Mouse (Mus musculus): ENCODE measurements around the gene Mttp. TPM values are rescaled to one million over a fixed set of nuclear protein-coding genes. Genes with fewer than 3 reads are reported as not detected.

The Mttp gene
- polyA plus RNA-seq, 1 experiment = 1.2 TPM

DNA sequence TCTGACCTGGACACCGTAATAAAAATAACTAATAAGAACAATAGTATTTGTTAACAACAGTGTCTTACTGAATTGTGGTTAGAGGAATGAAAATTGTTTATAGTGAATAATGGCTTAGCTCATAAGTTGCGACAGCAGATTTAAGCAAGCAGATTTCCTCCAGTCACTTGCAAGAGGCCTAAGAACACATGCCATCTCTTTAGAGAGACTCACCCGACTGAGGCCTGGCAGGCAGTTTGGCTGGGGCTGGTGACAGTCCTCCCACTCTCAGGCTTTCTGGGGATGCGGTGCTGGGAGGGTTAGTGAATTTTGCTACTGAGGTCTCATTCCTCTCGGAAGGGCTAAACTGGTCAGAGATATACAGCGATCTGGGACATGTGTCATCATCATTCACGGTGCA lies 38.6 kb upstream of the Mttp start:
- TF ChIP-seq MYOG (IDR thresholded peaks at IDR 0.05; ENCODE audit: control insufficient read depth, extremely low read depth, insufficient read length) = no peak
- TF ChIP-seq CTCF (IDR thresholded peaks at IDR 0.05; ENCODE audit: control insufficient read depth, insufficient read depth, insufficient read length) = no peak
- TF ChIP-seq USF1 (IDR thresholded peaks at IDR 0.05; ENCODE audit: low read depth) = no peak
- TF ChIP-seq FOSL1 (IDR thresholded peaks at IDR 0.05; ENCODE audit: insufficient read depth, low read length, poor library complexity, severe bottlenecking) = no peak
- no peak for TF ChIP-seq CEBPB (IDR thresholded peaks at IDR 0.05; ENCODE audit: low read depth)
- TF ChIP-seq MAX (IDR thresholded peaks at IDR 0.05) = no peak
- TF ChIP-seq MYOD1 (IDR thresholded peaks at IDR 0.05; ENCODE audit: control insufficient read depth, insufficient read length, low read depth) = no peak
- no peaks in the 10 kb centered on the region for H3K79me3 ChIP-seq (ENCODE audit: low read depth)
- H3K4me3 ChIP-seq (ENCODE audit: insufficient read depth, poor library complexity, severe bottlenecking) = no peak overlapping the region
- H3ac ChIP-seq (ENCODE audit: control insufficient read depth, insufficient read length, low read depth) = no peak overlapping the region
- H3K36me3 ChIP-seq (ENCODE audit: control insufficient read depth, insufficient read depth) = no peaks in the 10 kb centered on the region
- no peaks in the 10 kb centered on the region for H3K27me3 ChIP-seq (ENCODE audit: control insufficient read depth, insufficient read depth, insufficient read length)
- no peaks in the 10 kb centered on the region for H3K79me2 ChIP-seq (ENCODE audit: control insufficient read depth, insufficient read depth)

DNA sequence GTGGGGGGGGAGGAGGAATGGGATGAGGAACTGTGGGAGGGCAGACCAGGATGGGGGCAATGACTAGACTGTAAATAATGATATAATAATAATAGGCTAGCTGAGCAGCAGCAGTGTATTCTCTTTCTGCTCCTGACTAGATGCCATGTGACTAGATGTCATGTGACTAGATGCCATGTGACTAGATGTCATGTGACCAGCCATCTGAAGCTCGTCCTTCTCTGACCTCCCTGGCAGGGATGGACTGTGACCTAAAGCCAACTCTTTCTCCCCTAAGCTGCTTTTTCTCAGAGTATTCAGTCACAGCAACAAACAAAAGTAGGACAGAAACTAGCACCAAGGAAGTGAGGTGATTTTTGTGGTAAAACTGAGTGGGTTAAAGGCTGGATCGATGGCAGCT lies 37.3 kb upstream of the Mttp start:
- TF ChIP-seq USF1 (IDR thresholded peaks at IDR 0.05; ENCODE audit: low read depth) (peak; percentile 80), FOSL1 (IDR thresholded peaks at IDR 0.05; ENCODE audit: insufficient read depth, low read length, poor library complexity, severe bottlenecking) (no peak), CEBPB (IDR thresholded peaks at IDR 0.05; ENCODE audit: low read depth) (no peak), MYOD1 (IDR thresholded peaks at IDR 0.05; ENCODE audit: control insufficient read depth, insufficient read length, low read depth) (no peak), CTCF (IDR thresholded peaks at IDR 0.05; ENCODE audit: control insufficient read depth, insufficient read depth, insufficient read length) (no peak), MAX (IDR thresholded peaks at IDR 0.05) (no peak), MYOG (IDR thresholded peaks at IDR 0.05; ENCODE audit: control insufficient read depth, extremely low read depth, insufficient read length) (no peak)
- Histone ChIP-seq H3K27me3 (ENCODE audit: control insufficient read depth, insufficient read depth, insufficient read length) (no peaks in the 10 kb centered on the region), H3K36me3 (ENCODE audit: control insufficient read depth, insufficient read depth) (no peaks in the 10 kb centered on the region), H3K4me3 (ENCODE audit: insufficient read depth, poor library complexity, severe bottlenecking) (no peak overlapping the region), H3K79me2 (ENCODE audit: control insufficient read depth, insufficient read depth) (no peaks in the 10 kb centered on the region), H3ac (ENCODE audit: control insufficient read depth, insufficient read length, low read depth) (no peak overlapping the region), H3K79me3 (ENCODE audit: low read depth) (no peaks in the 10 kb centered on the region)

DNA sequence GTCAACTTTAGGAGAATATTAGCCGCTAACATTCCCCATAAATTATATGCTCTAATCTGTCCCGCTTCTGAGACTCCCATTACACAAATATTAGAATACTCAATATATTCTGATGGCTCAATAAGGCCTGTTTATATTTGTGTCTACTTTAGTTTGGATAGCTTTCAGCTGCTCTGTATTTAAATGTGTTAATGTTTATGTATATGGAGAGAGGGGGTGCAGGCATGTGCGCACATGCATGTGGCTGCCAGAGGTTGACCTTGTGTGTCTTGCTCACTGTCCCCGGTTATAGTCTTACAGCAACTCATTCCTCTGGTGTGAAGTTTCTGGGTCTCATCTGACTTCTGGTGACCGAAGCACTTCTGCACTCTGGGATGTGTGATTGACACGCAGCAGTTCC lies 30.8 kb upstream of the Mttp start:
- Histone ChIP-seq H3K36me3 (ENCODE audit: control insufficient read depth, insufficient read depth) (no peaks in the 10 kb centered on the region), H3K79me3 (ENCODE audit: low read depth) (no peaks in the 10 kb centered on the region), H3K27me3 (ENCODE audit: control insufficient read depth, insufficient read depth, insufficient read length) (no peaks in the 10 kb centered on the region), H3K4me3 (ENCODE audit: insufficient read depth, poor library complexity, severe bottlenecking) (no peak overlapping the region), H3ac (ENCODE audit: control insufficient read depth, insufficient read length, low read depth) (no peak overlapping the region), H3K79me2 (ENCODE audit: control insufficient read depth, insufficient read depth) (no peaks in the 10 kb centered on the region)
- no peak for TF ChIP-seq FOSL1 (IDR thresholded peaks at IDR 0.05; ENCODE audit: insufficient read depth, low read length, poor library complexity, severe bottlenecking)
- TF ChIP-seq MYOD1 (IDR thresholded peaks at IDR 0.05; ENCODE audit: control insufficient read depth, insufficient read length, low read depth) = no peak
- TF ChIP-seq CEBPB (IDR thresholded peaks at IDR 0.05; ENCODE audit: low read depth) = no peak
- no peak for TF ChIP-seq USF1 (IDR thresholded peaks at IDR 0.05; ENCODE audit: low read depth)
- no peak for TF ChIP-seq MAX (IDR thresholded peaks at IDR 0.05)
- TF ChIP-seq CTCF (IDR thresholded peaks at IDR 0.05; ENCODE audit: control insufficient read depth, insufficient read depth, insufficient read length) = no peak
- TF ChIP-seq MYOG (IDR thresholded peaks at IDR 0.05; ENCODE audit: control insufficient read depth, extremely low read depth, insufficient read length) = no peak

DNA sequence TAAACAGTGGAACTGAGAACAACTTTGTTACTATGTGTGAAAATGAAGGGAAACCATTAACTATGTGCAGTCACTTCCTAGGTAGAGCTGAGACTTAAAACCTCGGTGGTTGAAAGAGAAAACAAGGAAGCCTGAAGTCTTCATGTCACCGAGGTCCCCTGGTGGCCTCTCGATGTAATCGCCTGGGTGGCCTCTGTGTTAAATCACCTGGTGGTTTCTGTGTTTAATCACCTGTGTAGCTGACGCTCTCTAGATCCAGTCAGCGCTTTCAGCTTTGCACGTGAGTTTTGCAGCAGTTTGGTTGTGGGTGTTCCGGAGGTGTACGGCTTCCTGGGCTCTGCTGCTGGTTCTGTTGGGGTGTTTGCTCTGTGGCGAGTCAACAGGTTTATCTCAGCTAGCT lies 28.5 kb upstream of the Mttp start:
- no peak for TF ChIP-seq CTCF (IDR thresholded peaks at IDR 0.05; ENCODE audit: control insufficient read depth, insufficient read depth, insufficient read length)
- no peak for TF ChIP-seq MYOD1 (IDR thresholded peaks at IDR 0.05; ENCODE audit: control insufficient read depth, insufficient read length, low read depth)
- TF ChIP-seq CEBPB (IDR thresholded peaks at IDR 0.05; ENCODE audit: low read depth) = no peak
- no peak for TF ChIP-seq USF1 (IDR thresholded peaks at IDR 0.05; ENCODE audit: low read depth)
- no peak for TF ChIP-seq MAX (IDR thresholded peaks at IDR 0.05)
- TF ChIP-seq MYOG (IDR thresholded peaks at IDR 0.05; ENCODE audit: control insufficient read depth, extremely low read depth, insufficient read length) = no peak
- TF ChIP-seq FOSL1 (IDR thresholded peaks at IDR 0.05; ENCODE audit: insufficient read depth, low read length, poor library complexity, severe bottlenecking) = no peak
- Histone ChIP-seq H3ac (ENCODE audit: control insufficient read depth, insufficient read length, low read depth) (no peak overlapping the region), H3K79me2 (ENCODE audit: control insufficient read depth, insufficient read depth) (no peaks in the 10 kb centered on the region), H3K4me3 (ENCODE audit: insufficient read depth, poor library complexity, severe bottlenecking) (no peak overlapping the region), H3K79me3 (ENCODE audit: low read depth) (no peaks in the 10 kb centered on the region), H3K27me3 (ENCODE audit: control insufficient read depth, insufficient read depth, insufficient read length) (no peaks in the 10 kb centered on the region), H3K36me3 (ENCODE audit: control insufficient read depth, insufficient read depth) (no peaks in the 10 kb centered on the region)

DNA sequence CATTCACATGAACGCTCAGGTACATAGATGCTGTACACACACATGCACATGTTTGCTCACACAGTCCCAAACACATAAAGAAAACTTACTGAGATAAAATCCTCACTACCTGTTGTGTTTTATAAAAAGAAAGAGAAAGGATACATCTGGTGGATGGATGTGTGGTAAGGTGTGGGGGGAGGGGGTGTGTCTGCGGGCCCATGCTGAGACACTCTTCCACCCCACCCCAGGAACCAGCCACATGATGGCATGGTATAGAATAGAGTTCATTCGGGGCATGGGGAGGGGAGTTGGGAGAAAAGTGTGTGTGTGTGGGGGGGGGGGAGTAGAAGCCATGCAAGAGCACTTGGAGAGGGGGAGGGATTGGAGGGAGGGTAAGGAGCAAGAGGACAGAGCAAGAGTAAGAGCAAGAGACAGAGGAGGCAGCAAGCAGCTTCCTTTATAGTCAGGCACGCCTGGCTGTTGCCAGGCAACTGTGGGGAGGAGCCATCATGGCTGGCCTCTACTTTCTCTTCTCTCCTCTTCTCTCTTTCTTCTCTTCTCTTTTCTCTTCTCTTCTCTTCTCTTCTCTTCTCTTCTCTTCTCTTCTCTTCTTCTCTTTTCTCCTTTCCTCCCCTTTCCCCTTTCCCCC lies 17.9 kb upstream of the Mttp start:
- TF ChIP-seq FOSL1 (IDR thresholded peaks at IDR 0.05; ENCODE audit: insufficient read depth, low read length, poor library complexity, severe bottlenecking) (no peak), CTCF (IDR thresholded peaks at IDR 0.05; ENCODE audit: control insufficient read depth, insufficient read depth, insufficient read length) (no peak), USF1 (IDR thresholded peaks at IDR 0.05; ENCODE audit: low read depth) (no peak), MYOG (IDR thresholded peaks at IDR 0.05; ENCODE audit: control insufficient read depth, extremely low read depth, insufficient read length) (no peak), MYOD1 (IDR thresholded peaks at IDR 0.05; ENCODE audit: control insufficient read depth, insufficient read length, low read depth) (no peak), CEBPB (IDR thresholded peaks at IDR 0.05; ENCODE audit: low read depth) (no peak), MAX (IDR thresholded peaks at IDR 0.05) (no peak)
- no peaks in the 10 kb centered on the region for H3K79me2 ChIP-seq (ENCODE audit: control insufficient read depth, insufficient read depth)
- no peak overlapping the region for H3ac ChIP-seq (ENCODE audit: control insufficient read depth, insufficient read length, low read depth)
- no peaks in the 10 kb centered on the region for H3K36me3 ChIP-seq (ENCODE audit: control insufficient read depth, insufficient read depth)
- no peaks in the 10 kb centered on the region for H3K79me3 ChIP-seq (ENCODE audit: low read depth)
- no peaks in the 10 kb centered on the region for H3K27me3 ChIP-seq (ENCODE audit: control insufficient read depth, insufficient read depth, insufficient read length)
- no peak overlapping the region for H3K4me3 ChIP-seq (ENCODE audit: insufficient read depth, poor library complexity, severe bottlenecking)
